Mouse (Mus musculus) hindbrain, embryonic 15.5 days (tissue): Measurements from ENCODE around the gene Zfp512b. TPM values are rescaled to one million over a fixed set of nuclear protein-coding genes. Genes with fewer than 3 reads are reported as not detected.

Experiments
- ATAC-seq: fragments of 200-750 bp; cut with Nextera tagmentation; 2 replicates; pipeline ENCODE4 v1.8.0; 2017; ENCODE audit warnings: low read depth, moderate number of reproducible peaks, moderate TSS enrichment; ENCODE audit not compliant: low FRiP score
- H3K27ac ChIP-seq: fragments of 300-500 bp; sonication (generic); replicated peaks from 2 replicates; pipeline ENCODE4 v1.5.1; 2015; ENCODE audit warnings: mild to moderate bottlenecking, inconsistent platforms
- H3K27me3 ChIP-seq: fragments of 300-500 bp; sonication (generic); 2 replicates; pipeline ENCODE4 v1.6.1; 2015; ENCODE audit warnings: control low read depth, inconsistent platforms
- H3K36me3 ChIP-seq: fragments of 300-500 bp; sonication (generic); 2 replicates; pipeline ENCODE4 v1.6.1; 2015; ENCODE audit warnings: control low read depth, inconsistent platforms
- H3K4me1 ChIP-seq: fragments of 300-500 bp; sonication (generic); replicated peaks from 2 replicates; pipeline ENCODE4 v1.6.1; 2015; ENCODE audit warnings: control low read depth, inconsistent platforms
- H3K4me2 ChIP-seq: fragments of 300-500 bp; sonication (generic); 2 replicates; pipeline ENCODE4 v1.6.1; 2015; ENCODE audit warnings: moderate library complexity, mild to moderate bottlenecking, inconsistent platforms
- H3K4me3 ChIP-seq: fragments of 300-500 bp; sonication (generic); 2 replicates; pipeline ENCODE4 v1.5.1; 2015; ENCODE audit warnings: mild to moderate bottlenecking, inconsistent platforms
- H3K9ac ChIP-seq: fragments of 300-500 bp; sonication (generic); 2 replicates; pipeline ENCODE4 v1.6.1; 2015; ENCODE audit warnings: inconsistent platforms
- H3K9me3 ChIP-seq: fragments of 300-500 bp; sonication (generic); 2 replicates; pipeline ENCODE4 v1.6.1; 2016; ENCODE audit warnings: control low read depth, inconsistent platforms
- WGBS: fragments of 180-500 bp; shearing (Covaris S2); methylation state at CpG from one replicate; pipeline ENCODE4 v1.1.7; 2015; 5-methylcytosine and 5-hydroxymethylcytosine counted together
- microRNA-seq: library from miRNA; unstranded; fragments of <30 nt; microRNA quantifications from one replicate; pipeline ENCODE4, GENCODE M21; 2016
- polyA plus RNA-seq: library from polyadenylated mRNA; unstranded; fragments of >200 nt; fragmentation: Nextera tagmentation; extraction: Ambion mirVana; gene quantifications from 2 replicates; pipeline ENCODE4 v1.2.1, GENCODE M21; 2015

Zfp512b gene
- polyA plus RNA-seq, 1 experiment from 2014 or later, result 94.0 TPM

GRCm38 (mm10) chr2:181532589-181532988 lies 60.0 kb downstream of the Zfp512b start:
- Histone ChIP-seq H3K9me3 (no peaks in the 10 kb centered on the region), H3K27me3 (no peaks in the 10 kb centered on the region), H3K4me3 (no peak overlapping the region), H3K36me3 (0 out of 2 replicates have a peak, but pooled peaks cover 2% of the 10 kb centered on the region), H3K9ac (no peak overlapping the region), H3K27ac (no peak overlapping the region), H3K4me2 (no peak overlapping the region), H3K4me1 (peaks cover 2% of the 10 kb centered on the region; the same call in 1 of the 2 replicates)
- ATAC-seq, result no peak
- WGBS, result 98% methylated on average over 3 of the region's 3 CpGs

Small RNA genes lying within 50 kb of the gene (microRNA-seq; reads per million reads assigned to microRNA genes)
- gene Mir7006, result not detected

Other genes starting within 250 kb of the Zfp512b start
- 77.0 and 84.9 TPM in 2 replicates for gene Zgpat, start 227.9 kb downstream of the Zfp512b start, polyA plus RNA-seq
- gene Arfrp1, start 227.4 kb downstream of the Zfp512b start, polyA plus RNA-seq, result 81.2 and 82.7 TPM in 2 replicates
- gene Lime1, start 212.7 kb downstream of the Zfp512b start, polyA plus RNA-seq, result 51.6 and 56.5 TPM in 2 replicates
- 21.4 and 21.6 TPM in 2 replicates for gene Zbtb46, start 133.4 kb downstream of the Zfp512b start, polyA plus RNA-seq
- gene Abhd16b, start 99.6 kb downstream of the Zfp512b start, polyA plus RNA-seq, result 0.17 TPM in 1 of 2 replicates, not detected in the other
- 117 and 118 TPM in 2 replicates for gene Tpd52l2, start 95.7 kb downstream of the Zfp512b start, polyA plus RNA-seq
- 258 and 267 TPM in 2 replicates for gene Dnajc5, start 72.3 kb downstream of the Zfp512b start, polyA plus RNA-seq
- 61.2 and 62.0 TPM in 2 replicates for gene Uckl1, start 7.9 kb downstream of the Zfp512b start, polyA plus RNA-seq
- gene Prpf6, start 935 bp downstream of the Zfp512b start, polyA plus RNA-seq, result 59.3 and 60.3 TPM in 2 replicates
- 186 and 200 TPM in 2 replicates for gene Samd10, start 6.4 kb upstream of the Zfp512b start, polyA plus RNA-seq
- gene Gm29797, start 64.2 kb upstream of the Zfp512b start, polyA plus RNA-seq, result not detected in 2 replicates
- gene Sox18, start 78.8 kb upstream of the Zfp512b start, polyA plus RNA-seq, result 17.4 and 20.0 TPM in 2 replicates
- gene Tcea2, start 87.5 kb upstream of the Zfp512b start, polyA plus RNA-seq, result 38.5 and 46.8 TPM in 2 replicates
- gene Rgs19, start 101.2 kb upstream of the Zfp512b start, polyA plus RNA-seq, result 56.8 and 64.9 TPM in 2 replicates
- not detected in 2 replicates for gene Lkaaear1, start 105.6 kb upstream of the Zfp512b start, polyA plus RNA-seq
- gene Oprl1, start 122.2 kb upstream of the Zfp512b start, polyA plus RNA-seq, result 83.9 and 86.4 TPM in 2 replicates
- gene Myt1, start 170.5 kb upstream of the Zfp512b start, polyA plus RNA-seq, result 14.8 and 19.1 TPM in 2 replicates
- 27.2 and 28.8 TPM in 2 replicates for gene Pcmtd2, start 245.1 kb upstream of the Zfp512b start, polyA plus RNA-seq